Mouse (Mus musculus): ENCODE measurements around the gene Ehbp1.
A peak's percentile ranks its signal among the peaks of the same experiment; 100 is the strongest.

The Ehbp1 gene

DNA sequence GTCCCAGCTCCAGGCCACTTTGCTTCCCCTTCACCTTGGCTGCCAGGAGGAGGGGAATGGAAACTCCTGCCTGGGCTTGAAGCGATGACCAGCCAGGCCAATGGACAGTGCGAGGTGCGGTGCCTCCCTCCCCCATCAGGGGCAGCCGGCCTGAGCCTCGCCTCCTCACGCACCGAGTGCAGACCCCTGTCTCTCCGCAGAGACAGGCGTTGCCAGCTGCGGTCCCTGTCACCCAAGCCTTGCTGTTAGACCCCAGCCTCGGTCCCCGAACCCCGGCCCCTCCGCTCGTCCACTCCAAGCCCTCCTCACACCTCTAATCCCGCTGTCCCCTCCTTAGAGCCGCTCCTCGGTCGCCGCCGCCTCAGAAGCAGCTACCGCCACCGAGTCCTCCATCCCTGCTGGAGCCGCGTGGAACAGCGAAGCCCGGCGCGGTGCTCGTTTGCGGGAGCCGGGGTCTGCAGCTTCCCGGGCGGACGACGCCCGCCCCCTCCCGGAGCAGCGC, 55.7 kb downstream of the Ehbp1 start:
- peak; percentile 71 for DNase-seq (ENCODE audit: low read depth)

- DNase-seq (ENCODE audit: low read depth), result no peak
These were observed 65.4 kb downstream of the Ehbp1 start for GRCm38 (mm10) chr11:22276656-22277055.

GRCm38 (mm10) chr11:22274144-22274543, 67.9 kb downstream of the Ehbp1 start:
- no peak for DNase-seq (ENCODE audit: low read depth)

GRCm38 (mm10) chr11:22273378-22273777, 68.7 kb downstream of the Ehbp1 start:
- DNase-seq (ENCODE audit: low read depth), result no peak

DNA sequence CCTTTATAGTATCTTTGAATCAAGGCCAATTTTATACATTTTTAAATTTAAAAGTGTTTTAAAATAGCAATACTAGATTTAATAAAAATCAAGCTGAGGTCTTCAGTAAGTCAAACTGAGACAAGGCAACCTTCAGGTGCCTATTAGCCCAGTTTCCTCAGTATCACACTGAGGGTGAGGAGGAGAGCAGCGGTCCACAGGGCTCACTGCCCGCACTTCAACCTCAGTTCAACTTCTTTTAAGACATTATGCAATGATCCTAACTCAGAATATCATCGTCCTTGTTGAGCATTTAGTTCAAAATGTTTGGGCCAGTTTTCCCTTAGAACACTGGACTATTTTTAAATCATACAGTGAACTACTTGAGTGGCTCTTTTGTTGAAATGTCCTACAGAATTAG, 70.2 kb downstream of the Ehbp1 start:
- DNase-seq (ENCODE audit: low read depth), result no peak

GRCm38 (mm10) chr11:22269643-22270042, 72.4 kb downstream of the Ehbp1 start:
- DNase-seq (ENCODE audit: low read depth), result no peak

DNA sequence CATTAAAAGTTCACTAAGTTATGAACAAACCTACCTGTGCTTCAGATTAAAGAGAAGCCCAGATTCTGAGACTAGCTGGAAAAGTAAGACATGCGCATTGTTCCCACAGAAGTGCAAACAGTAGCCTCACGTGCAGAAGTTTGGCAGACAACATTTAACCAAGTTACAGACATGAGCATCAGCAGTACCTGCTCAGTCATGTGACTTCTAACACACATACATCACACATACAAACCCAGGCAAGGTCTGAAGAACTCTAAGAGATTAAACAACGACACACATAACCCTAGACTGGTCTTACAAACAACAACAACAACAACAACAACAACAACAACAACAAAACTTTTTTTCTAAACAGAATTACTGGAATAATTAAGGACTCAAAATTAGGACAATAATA, 72.9 kb downstream of the Ehbp1 start:
- DNase-seq (ENCODE audit: low read depth), result no peak

GRCm38 (mm10) chr11:22267014-22267413, 75.1 kb downstream of the Ehbp1 start:
- no peak for DNase-seq (ENCODE audit: low read depth)

GRCm38 (mm10) chr11:22255418-22255817, 86.7 kb downstream of the Ehbp1 start:
- DNase-seq (ENCODE audit: low read depth), result no peak

DNA sequence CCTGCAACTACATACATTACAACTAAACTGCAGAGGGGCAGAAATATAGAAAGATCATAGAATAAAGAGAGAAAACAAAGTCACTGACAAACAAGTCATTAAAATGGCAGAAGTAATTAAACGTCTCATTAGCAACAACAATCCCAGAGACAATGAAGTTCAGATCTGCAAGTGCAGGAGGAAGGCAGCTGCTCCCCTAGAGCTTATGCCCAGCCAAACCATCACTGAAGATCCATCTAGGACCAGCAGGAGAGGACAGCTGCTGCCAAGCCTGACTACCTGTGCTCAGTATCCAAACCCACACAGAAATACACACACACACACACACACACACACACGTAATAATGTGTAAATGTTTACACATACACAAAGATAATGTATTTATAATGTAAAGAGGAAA, 92.7 kb downstream of the Ehbp1 start:
- no peak for DNase-seq (ENCODE audit: low read depth)

GRCm38 (mm10) chr11:22247736-22248135, 94.4 kb downstream of the Ehbp1 start:
- DNase-seq (ENCODE audit: low read depth), result peak; percentile 16

- peak; percentile 50 for DNase-seq (ENCODE audit: low read depth)
These were observed 95.0 kb downstream of the Ehbp1 start for GRCm38 (mm10) chr11:22247069-22247468.

DNA sequence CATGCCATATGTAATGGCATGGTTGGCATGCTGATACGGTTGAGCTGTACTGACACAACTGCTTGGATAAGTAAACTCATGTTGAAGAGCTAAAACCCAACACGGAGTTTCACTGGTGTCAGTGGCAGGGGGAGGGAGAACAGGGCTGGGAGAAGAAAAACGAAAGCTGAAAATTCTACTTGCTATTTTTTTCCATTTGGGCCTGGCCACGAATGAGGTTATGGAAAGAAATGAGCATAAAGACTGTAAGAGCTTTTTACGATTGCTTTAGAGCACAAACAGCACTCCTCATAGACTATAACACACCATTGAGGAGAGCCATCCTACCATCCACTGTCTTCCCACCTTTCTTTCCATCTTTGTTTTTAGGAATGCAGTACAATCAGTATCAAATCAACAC, 106.5 kb downstream of the Ehbp1 start:
- DNase-seq (ENCODE audit: low read depth), result no peak

DNA sequence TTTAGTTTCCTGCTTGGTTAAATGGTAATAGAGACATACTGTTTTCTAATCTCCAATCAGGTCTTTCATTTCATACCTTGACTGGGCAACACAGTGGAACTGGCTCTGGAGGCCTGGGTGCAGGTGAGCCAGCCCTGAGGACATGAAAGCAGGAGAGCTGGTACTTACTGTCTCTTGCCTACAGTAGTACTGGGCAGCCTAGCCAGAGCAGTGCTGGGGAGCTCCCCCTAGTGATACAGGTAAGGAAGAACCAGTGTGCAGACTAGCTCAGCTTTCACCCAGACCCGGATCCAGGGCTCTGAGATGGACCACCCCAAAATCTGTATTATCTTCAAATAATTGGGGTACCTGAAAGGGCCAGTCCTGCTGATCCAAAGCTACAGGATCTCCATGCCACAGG, 107.4 kb downstream of the Ehbp1 start:
- no peak for DNase-seq (ENCODE audit: low read depth)

GRCm38 (mm10) chr11:22230906-22231305, 111.2 kb downstream of the Ehbp1 start:
- peak; percentile 36 for DNase-seq (ENCODE audit: low read depth)

DNA sequence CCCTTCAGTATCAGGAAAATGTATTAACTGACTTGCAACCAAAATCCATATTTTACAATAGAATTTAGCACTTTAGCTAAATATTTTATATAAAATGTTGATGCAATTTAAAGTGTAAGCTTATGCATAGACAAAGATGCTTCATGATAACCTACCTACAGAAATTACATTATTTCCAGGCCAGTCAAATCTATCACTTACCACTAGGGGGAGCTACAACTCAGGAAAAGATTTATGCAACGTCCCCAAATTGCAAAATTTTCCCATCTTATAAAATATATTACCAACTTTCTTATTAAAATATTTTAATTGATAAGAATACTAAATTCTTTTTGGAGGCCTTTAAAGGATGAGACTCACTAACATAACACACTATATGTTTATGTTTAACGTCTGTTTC, 116.5 kb downstream of the Ehbp1 start:
- peak; percentile 78 for DNase-seq (ENCODE audit: low read depth)

DNA sequence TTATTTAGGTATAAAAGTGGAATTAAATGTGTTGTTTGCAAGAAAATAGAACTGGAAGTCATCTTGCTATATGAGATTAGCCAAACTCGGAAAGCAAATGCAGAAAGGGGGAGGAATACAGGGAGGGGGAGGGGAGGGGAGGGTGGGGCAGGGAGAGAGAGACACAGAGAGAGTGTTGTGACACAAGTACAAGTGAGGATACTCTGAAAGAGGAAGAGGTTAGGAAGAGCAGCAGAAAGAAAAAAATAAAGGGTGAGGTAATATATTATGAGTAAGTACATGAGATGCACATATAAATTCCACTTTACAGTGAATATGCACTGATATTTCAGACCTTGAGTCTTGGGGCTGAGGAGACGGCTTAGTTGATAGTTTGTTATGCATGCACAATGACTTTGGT, 123.9 kb downstream of the Ehbp1 start:
- no peak for DNase-seq (ENCODE audit: low read depth)

DNA sequence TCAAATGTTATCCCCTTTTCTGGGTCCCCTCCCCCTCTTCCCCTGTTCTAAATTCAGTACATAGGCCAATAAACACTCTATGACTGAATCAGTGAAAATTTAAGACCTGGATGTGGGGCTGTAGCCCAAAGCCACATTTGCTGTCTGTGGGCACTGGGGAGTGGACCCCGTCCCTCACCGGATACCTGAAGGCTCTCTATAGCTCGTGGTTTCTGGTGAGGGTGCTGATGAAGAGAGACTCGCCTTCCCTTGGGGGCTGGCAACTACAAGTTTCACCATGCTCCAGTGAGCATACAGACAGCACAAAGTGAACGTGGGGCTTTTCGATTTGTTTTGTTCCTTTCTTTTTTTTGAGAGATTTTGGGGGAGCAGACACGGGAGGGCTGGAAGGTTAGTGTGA, 125.2 kb downstream of the Ehbp1 start:
- no peak for DNase-seq (ENCODE audit: low read depth)

DNA sequence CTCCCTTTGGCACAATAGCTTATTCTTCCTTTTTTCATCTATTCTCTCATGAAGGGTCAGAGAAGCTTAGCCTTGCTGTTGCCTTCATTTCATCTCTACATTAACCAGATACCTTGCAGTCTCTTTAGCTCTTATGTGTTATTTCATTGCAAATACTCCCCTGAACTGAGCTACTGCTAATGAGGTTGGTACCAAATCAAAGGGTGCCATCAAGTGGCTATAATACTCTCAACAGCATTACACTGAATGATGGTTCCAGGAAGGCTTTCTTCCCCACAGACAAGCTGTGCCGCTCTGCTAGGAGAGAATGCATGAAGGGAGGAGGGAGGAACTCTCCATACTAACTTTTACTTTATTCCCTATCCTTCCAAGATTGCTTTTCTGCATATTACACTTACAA, 135.5 kb downstream of the Ehbp1 start:
- peak; percentile 8 for DNase-seq (ENCODE audit: low read depth)

GRCm38 (mm10) chr11:22206191-22206590, 135.9 kb downstream of the Ehbp1 start:
- no peak for DNase-seq (ENCODE audit: low read depth)

GRCm38 (mm10) chr11:22203413-22203812, 138.7 kb downstream of the Ehbp1 start:
- DNase-seq (ENCODE audit: low read depth), result no peak

DNA sequence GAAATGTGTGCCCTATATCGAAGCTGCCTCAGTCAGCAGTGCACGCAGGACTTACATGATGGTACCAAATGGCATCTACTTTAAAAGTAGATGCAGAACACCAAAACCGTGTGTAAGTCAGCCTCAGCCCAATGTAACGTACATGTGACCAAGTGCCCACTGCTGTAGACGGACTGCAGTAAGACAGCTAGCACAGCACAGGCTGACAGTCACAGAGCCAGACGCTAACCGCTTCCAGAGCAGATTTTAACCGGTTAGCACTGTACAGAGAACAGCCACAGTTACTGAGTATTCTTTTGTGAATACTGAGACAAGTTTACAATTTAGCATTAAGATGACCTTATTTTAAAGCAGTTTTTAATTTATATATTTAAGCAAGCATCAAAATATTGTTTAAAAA, 141.0 kb downstream of the Ehbp1 start:
- DNase-seq (ENCODE audit: low read depth), result no peak

GRCm38 (mm10) chr11:22199881-22200280, 142.2 kb downstream of the Ehbp1 start:
- DNase-seq (ENCODE audit: low read depth), result no peak

GRCm38 (mm10) chr11:22198406-22198805, 143.7 kb downstream of the Ehbp1 start:
- DNase-seq (ENCODE audit: low read depth), result no peak

- DNase-seq (ENCODE audit: low read depth), result no peak
These were observed 144.2 kb downstream of the Ehbp1 start for GRCm38 (mm10) chr11:22197935-22198334.
